Mouse (Mus musculus) testis, adult 2 months (tissue): ENCODE measurements around the gene Fam13a. TPM values are rescaled to one million over a fixed set of nuclear protein-coding genes. Genes with fewer than 3 reads are reported as not detected.
A peak's percentile ranks its signal among the peaks of the same experiment; 100 is the strongest.

Experiments used
- H3K27ac ChIP-seq: fragments of 200-500 bp; 2 replicates; pipeline ENCODE4 v1.5.1; 2012; ENCODE audit warnings: low read depth, low read length; ENCODE audit not compliant: control insufficient read depth, insufficient read depth
- H3K27me3 ChIP-seq: fragments of 200-500 bp; 2 replicates; pipeline ENCODE4 v1.6.1; 2012; ENCODE audit warnings: mild to moderate bottlenecking, low read length, moderate library complexity; ENCODE audit not compliant: control insufficient read depth, insufficient read depth
- H3K36me3 ChIP-seq: fragments of 200-500 bp; 2 replicates; pipeline ENCODE4 v1.6.1; 2012; ENCODE audit warnings: mild to moderate bottlenecking, low read length; ENCODE audit not compliant: control insufficient read depth, insufficient read depth
- H3K4me1 ChIP-seq: fragments of 200-500 bp; 2 replicates; pipeline ENCODE4 v1.6.1; 2012; ENCODE audit warnings: low read length; ENCODE audit not compliant: control insufficient read depth, insufficient read depth
- H3K4me3 ChIP-seq: fragments of 200-500 bp; 2 replicates; pipeline ENCODE4 v1.5.1; 2012; ENCODE audit warnings: low read depth, mild to moderate bottlenecking, low read length, moderate library complexity, mixed read lengths; ENCODE audit not compliant: control insufficient read depth
- CTCF ChIP-seq: fragments of 200-500 bp; IDR thresholded peaks from 2 replicates; pipeline ENCODE4 v1.5.1; 2012; ENCODE audit warnings: low read depth, mild to moderate bottlenecking, inconsistent platforms, low read length, moderate library complexity; ENCODE audit not compliant: control insufficient read depth, insufficient read depth, insufficient replicate concordance
- POLR2A ChIP-seq: fragments of 200-500 bp; IDR thresholded peaks from 2 replicates; pipeline ENCODE4 v1.6.1; 2012; ENCODE audit warnings: low read depth, mild to moderate bottlenecking, inconsistent platforms, low read length, moderate library complexity; ENCODE audit not compliant: control insufficient read depth
- polyA plus RNA-seq: library from polyadenylated mRNA; depleted of rRNA; stranded (reverse); fragments of >200 nt; gene quantifications from 2 replicates; pipeline ENCODE4 v1.2.3, GENCODE M21; 2012

The Fam13a gene
- polyA plus RNA-seq, 1 experiment: 0.30 TPM

DNA sequence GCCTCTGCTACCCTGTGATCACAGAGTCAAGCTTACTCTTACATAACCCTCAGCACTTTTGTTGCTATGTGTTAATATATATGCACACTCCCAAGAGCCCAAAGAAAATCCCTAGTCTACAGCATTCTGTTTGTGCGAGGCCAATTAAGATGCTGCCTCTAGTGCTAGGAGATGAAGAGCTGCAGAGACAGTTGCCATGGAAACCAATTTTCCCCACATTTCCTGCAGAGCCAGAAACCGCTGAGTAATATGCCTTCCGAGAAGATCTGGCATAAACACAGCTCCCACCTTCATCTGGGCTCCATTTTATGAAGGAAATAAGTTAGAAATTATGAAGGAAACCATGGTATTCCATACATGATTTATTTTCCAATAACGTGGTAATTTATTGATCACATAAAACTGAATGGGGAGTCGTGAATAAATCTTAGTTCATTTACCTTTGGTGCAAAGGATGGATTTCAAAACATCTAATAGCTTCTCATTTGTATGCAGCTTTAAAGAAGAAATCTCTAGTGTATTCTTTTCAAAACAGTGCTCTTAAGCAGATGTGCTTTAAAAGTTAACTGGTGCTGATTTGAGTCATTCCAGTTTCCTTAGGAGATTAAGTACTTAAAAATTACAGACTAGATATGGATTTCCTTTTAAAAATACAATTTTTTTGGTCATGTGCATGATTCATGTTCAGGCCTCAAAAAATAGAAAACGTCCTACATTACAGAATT is 91.0 kb downstream of the Fam13a start:
- TF ChIP-seq CTCF: no peak
- TF ChIP-seq POLR2A: no peak
- Histone ChIP-seq H3K4me3 (no peak overlapping the region), H3K27ac (no peak overlapping the region), H3K27me3 (no peaks in the 10 kb centered on the region), H3K36me3 (no peaks in the 10 kb centered on the region), H3K4me1 (no peaks in the 10 kb centered on the region)

DNA sequence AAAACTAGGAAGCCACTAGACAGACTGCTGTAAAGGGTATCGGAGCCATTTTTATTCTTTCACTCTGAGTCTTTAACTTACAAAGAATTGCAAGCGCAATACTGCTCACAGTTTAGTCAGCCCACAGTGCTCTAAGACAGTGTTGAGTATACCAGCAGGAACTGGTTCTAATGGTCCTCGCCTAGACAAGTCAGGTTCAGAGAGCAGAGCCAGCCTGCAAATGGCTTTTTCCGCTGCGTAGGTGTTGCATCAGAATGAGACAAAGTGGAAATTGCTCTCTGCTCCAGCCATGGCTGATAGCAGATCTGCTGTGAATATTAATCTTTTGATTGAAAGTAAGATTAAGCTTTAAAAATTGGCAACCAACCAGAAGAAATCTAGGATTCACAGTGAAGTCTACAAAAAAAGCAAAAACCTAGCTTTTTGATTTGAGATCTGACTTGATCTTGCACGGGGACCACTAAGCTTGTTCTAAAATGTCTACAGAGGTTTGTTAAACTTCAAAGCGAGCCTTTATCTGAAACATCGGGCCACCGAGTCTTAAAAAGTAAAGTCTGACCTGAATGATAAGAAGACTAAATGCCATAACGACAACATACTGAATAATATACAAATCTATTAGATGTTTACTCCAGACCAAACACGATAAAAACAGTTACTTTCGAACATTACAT is 91.7 kb downstream of the Fam13a start:
- no peak for TF ChIP-seq CTCF
- no peak for TF ChIP-seq POLR2A
- H3K4me3 ChIP-seq: no peak overlapping the region
- H3K27ac ChIP-seq: no peak overlapping the region
- H3K27me3 ChIP-seq: no peaks in the 10 kb centered on the region
- no peaks in the 10 kb centered on the region for H3K36me3 ChIP-seq
- H3K4me1 ChIP-seq: no peaks in the 10 kb centered on the region

- Histone ChIP-seq H3K4me3 (no peak overlapping the region), H3K27ac (no peak overlapping the region), H3K36me3 (no peaks in the 10 kb centered on the region), H3K27me3 (no peaks in the 10 kb centered on the region), H3K4me1 (no peaks in the 10 kb centered on the region)
- TF ChIP-seq CTCF (no peak), POLR2A (no peak)
These were observed 93.2 kb downstream of the Fam13a start for GRCm38 (mm10) chr6:58931149-58931548.

DNA sequence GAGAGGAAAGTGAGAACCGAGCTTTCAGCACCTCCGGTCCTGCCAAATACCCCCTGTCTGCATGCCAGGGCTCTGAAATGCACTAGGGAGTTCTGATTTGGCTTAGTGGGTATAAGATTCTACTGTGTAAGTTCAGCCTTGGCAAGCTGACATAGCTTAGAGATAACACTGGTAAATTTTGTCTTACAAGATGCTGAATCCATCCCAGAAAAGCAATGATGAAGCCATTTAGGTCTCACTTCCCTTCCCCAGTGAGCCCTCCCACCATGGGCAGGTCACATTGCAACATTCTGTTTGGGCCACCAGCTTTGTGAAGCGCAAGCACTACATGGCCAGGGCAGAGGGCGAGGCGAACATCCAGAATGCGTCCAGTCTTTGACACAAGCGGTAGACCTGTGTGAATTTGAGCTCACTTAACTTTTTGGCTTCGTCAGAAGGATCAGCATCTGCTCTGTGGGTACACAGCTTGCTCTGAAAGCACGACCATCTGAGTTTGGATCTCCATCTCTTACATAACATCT is 94.4 kb downstream of the Fam13a start:
- H3K27ac ChIP-seq: no peak overlapping the region
- no peak overlapping the region for H3K4me3 ChIP-seq
- no peaks in the 10 kb centered on the region for H3K27me3 ChIP-seq
- H3K4me1 ChIP-seq: no peaks in the 10 kb centered on the region
- H3K36me3 ChIP-seq: no peaks in the 10 kb centered on the region
- TF ChIP-seq POLR2A (no peak), CTCF (no peak)

GRCm38 (mm10) chr6:58927881-58928280 is 96.5 kb downstream of the Fam13a start:
- Histone ChIP-seq H3K4me1 (no peaks in the 10 kb centered on the region), H3K4me3 (no peak overlapping the region), H3K27ac (no peak overlapping the region), H3K27me3 (no peaks in the 10 kb centered on the region), H3K36me3 (no peaks in the 10 kb centered on the region)
- TF ChIP-seq CTCF: no peak
- no peak for TF ChIP-seq POLR2A

- no peaks in the 10 kb centered on the region for H3K4me1 ChIP-seq
- no peak overlapping the region for H3K4me3 ChIP-seq
- H3K27me3 ChIP-seq: no peaks in the 10 kb centered on the region
- no peak overlapping the region for H3K27ac ChIP-seq
- H3K36me3 ChIP-seq: no peaks in the 10 kb centered on the region
- TF ChIP-seq CTCF (no peak), POLR2A (no peak)
These were observed 101.8 kb downstream of the Fam13a start for GRCm38 (mm10) chr6:58922511-58922910.

DNA sequence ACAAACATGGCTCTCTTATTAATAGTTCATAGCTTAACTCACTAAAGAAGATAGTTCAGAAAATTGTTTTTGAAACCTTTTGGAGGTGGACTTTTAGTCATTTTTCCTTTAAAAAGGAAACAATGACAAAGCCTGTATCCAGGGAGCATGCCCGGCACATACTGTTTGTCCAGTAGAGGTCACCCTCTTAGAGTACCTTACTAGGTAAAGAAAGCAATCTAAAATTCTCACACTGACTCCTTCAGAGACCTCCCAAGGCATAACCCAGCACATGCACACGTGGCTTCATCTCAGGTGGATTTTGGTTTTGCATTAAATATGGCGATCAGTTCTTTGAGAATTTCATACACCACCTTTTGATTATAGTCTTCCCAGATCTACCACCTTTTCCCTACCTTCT is 102.7 kb downstream of the Fam13a start:
- H3K27me3 ChIP-seq: no peaks in the 10 kb centered on the region
- no peak overlapping the region for H3K27ac ChIP-seq
- H3K36me3 ChIP-seq: no peaks in the 10 kb centered on the region
- TF ChIP-seq POLR2A (no peak), CTCF (no peak)
- no peaks in the 10 kb centered on the region for H3K4me1 ChIP-seq
- no peak overlapping the region for H3K4me3 ChIP-seq

DNA sequence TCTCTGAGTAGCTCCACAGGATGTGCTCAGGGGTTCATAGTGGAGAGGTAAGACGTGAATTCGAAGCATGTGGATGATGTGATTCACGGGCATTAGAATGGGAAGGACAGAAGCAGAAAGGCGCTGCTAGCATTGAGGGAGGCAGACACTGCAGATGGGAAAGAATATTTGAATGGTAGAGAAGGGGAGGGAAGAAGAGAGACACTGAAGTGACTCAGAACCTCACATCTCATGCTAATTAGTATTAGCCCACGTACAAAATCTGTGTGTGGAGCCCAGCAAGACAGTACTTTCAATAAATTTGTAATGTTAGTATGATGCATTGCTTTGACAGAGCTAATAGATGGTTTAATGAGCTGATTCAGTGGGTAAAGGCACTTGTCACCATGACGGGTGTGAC is 103.6 kb downstream of the Fam13a start:
- H3K36me3 ChIP-seq: no peaks in the 10 kb centered on the region
- H3K4me3 ChIP-seq: peak overlapping the region; percentile 49; the same call in 1 of the 2 replicates
- no peaks in the 10 kb centered on the region for H3K27me3 ChIP-seq
- H3K27ac ChIP-seq: no peak overlapping the region
- H3K4me1 ChIP-seq: no peaks in the 10 kb centered on the region
- TF ChIP-seq CTCF (no peak), POLR2A (no peak)
